Mouse (Mus musculus) lung, postnatal 14 days (tissue): ENCODE measurements at regions not wholly inside any gene's neighbourhood (a gene's known extent, or its start where the extent isn't known, plus 50 kb on each side); places are given as distances from the start of the nearest gene placed in this dataset.
A peak's percentile ranks its signal among the peaks of the same experiment; 100 is the strongest.
"Not testable (repeated sequence)": the region's sequence is repeated elsewhere in the genome, so short reads cannot be mapped to it uniquely, and the experiment has no call there.

ENCODE experiments used
- DNase-seq: peaks from one replicate; pipeline ENCODE4 v3.0.0; 2021

GRCm38 (mm10) chr1:157622156-157622555, 115.6 kb downstream of the Sec16b start:
- not testable (repeated sequence) for DNase-seq

GRCm38 (mm10) chr1:157632586-157632985, 126.1 kb downstream of the Sec16b start:
- DNase-seq, result no peak

- DNase-seq, result no peak
These were observed 126.9 kb downstream of the Sec16b start for GRCm38 (mm10) chr1:157633470-157633869.

GRCm38 (mm10) chr1:157635776-157636175, 129.2 kb downstream of the Sec16b start:
- no peak for DNase-seq

GRCm38 (mm10) chr1:157643524-157643923, 137.0 kb downstream of the Sec16b start:
- DNase-seq, result no peak

- no peak for DNase-seq
These were observed 139.3 kb downstream of the Sec16b start for GRCm38 (mm10) chr1:157645682-157646421.

GRCm38 (mm10) chr1:157655446-157655845, 148.9 kb downstream of the Sec16b start:
- no peak for DNase-seq

GRCm38 (mm10) chr1:157669626-157670025, 163.1 kb downstream of the Sec16b start:
- DNase-seq, result no peak

GRCm38 (mm10) chr1:157684356-157684755, 177.8 kb downstream of the Sec16b start:
- no peak for DNase-seq

- DNase-seq, result no peak
These were observed 188.7 kb downstream of the Sec16b start for GRCm38 (mm10) chr1:157695198-157695597.

- DNase-seq, result no peak
These were observed 197.1 kb downstream of the Sec16b start for GRCm38 (mm10) chr1:157703639-157704038.

- DNase-seq, result no peak
These were observed 198.8 kb downstream of the Sec16b start for GRCm38 (mm10) chr1:157705364-157705763.

- no peak for DNase-seq
These were observed 200.7 kb downstream of the Sec16b start for GRCm38 (mm10) chr1:157707256-157707655.

GRCm38 (mm10) chr1:157709117-157709516, 202.6 kb downstream of the Sec16b start:
- DNase-seq, result no peak

GRCm38 (mm10) chr1:157710870-157711269, 204.3 kb downstream of the Sec16b start:
- DNase-seq, result no peak

GRCm38 (mm10) chr1:157712519-157712918, 206.0 kb downstream of the Sec16b start:
- no peak for DNase-seq

GRCm38 (mm10) chr1:157713851-157714250, 207.3 kb downstream of the Sec16b start:
- no peak for DNase-seq

- DNase-seq, result no peak
These were observed 209.1 kb downstream of the Sec16b start for GRCm38 (mm10) chr1:157715632-157716031.

GRCm38 (mm10) chr1:157717131-157717530, 210.6 kb downstream of the Sec16b start:
- no peak for DNase-seq

GRCm38 (mm10) chr1:157721946-157722345, 215.4 kb downstream of the Sec16b start:
- DNase-seq, result no peak

- no peak for DNase-seq
These were observed 224.6 kb downstream of the Sec16b start for GRCm38 (mm10) chr1:157731124-157731523.

GRCm38 (mm10) chr1:157740725-157741665, 234.5 kb downstream of the Sec16b start:
- no peak for DNase-seq

- DNase-seq, result peak; percentile 42
These were observed 239.1 kb downstream of the Sec16b start for GRCm38 (mm10) chr1:157745611-157746010.
